Comparison of ENCODE assay signal across 8 mouse cellular contexts in genomic region chr12:117345088-117345977, GRCm38 (mm10).
DNase-seq lines count a peak whose midpoint lies in the region; ATAC-seq lines count a peak whose summit lies in the region.

No protein-coding gene starts in this region.

- H3K9ac ChIP-seq in kidney, embryonic 15.5 days: no peak overlapping the region
- H3K9ac ChIP-seq in forebrain, embryonic 12.5 days: no peak overlapping the region
- H3K9ac ChIP-seq in midbrain, embryonic 14.5 days (replicated peaks; ENCODE audit: low read length): peak overlapping the region; percentile 43

- no peak overlapping the region for H3K27ac ChIP-seq in kidney, embryonic 15.5 days
- H3K27ac ChIP-seq in forebrain, embryonic 12.5 days: peak overlapping the region; percentile 91
- H3K27ac ChIP-seq in midbrain, embryonic 14.5 days (replicated peaks; ENCODE audit: low read depth, low read length): peak overlapping the region; percentile 97

- no peak overlapping the region for H3K4me3 ChIP-seq in kidney, embryonic 15.5 days (replicated peaks)
- H3K4me3 ChIP-seq in forebrain, embryonic 12.5 days (replicated peaks): peak overlapping the region; percentile 20
- peak overlapping the region; percentile 25 for H3K4me3 ChIP-seq in midbrain, embryonic 14.5 days (replicated peaks; ENCODE audit: low read depth, low read length)

- peak; percentile 61; the same call in 1 of the 2 replicates for ATAC-seq in kidney, embryonic 15.5 days (replicated peaks; ENCODE audit: low FRiP score)
- ATAC-seq in forebrain, embryonic 12.5 days (ENCODE audit: low FRiP score): peak; percentile 91
- peak; percentile 94 for ATAC-seq in midbrain, embryonic 14.5 days (ENCODE audit: low FRiP score, low TSS enrichment)

- intact Hi-C loops in gastrocnemius, postnatal 36 days (cut with DNase I): no loop called here

- DNase-seq in kidney, adult 8-10 months: no peak
- peak; percentile 75 for DNase-seq in layer of hippocampus, adult 9-10 months (ENCODE audit: low spot score)
- DNase-seq in midbrain, embryonic 14.5 days: peak; percentile 95
- DNase-seq in gastrocnemius, postnatal 36 days: no peak
- DNase-seq in gastrocnemius, postnatal 4 days (ENCODE audit: low spot score in 2 of 2): no peak
- no peak for DNase-seq in urinary bladder, postnatal 14 days (ENCODE audit: low spot score)

- H3K9me3 ChIP-seq in kidney, embryonic 15.5 days (replicated peaks): no peaks in the 10 kb centered on the region
- H3K9me3 ChIP-seq in forebrain, embryonic 12.5 days: no peaks in the 10 kb centered on the region
- no peaks in the 10 kb centered on the region for H3K9me3 ChIP-seq in midbrain, embryonic 14.5 days (ENCODE audit: control insufficient read depth, low read length)

- peaks cover 15% of the 10 kb centered on the region; the same call in 1 of the 2 replicates for H3K4me1 ChIP-seq in kidney, embryonic 15.5 days
- peaks cover 63% of the 10 kb centered on the region for H3K4me1 ChIP-seq in forebrain, embryonic 12.5 days
- H3K4me1 ChIP-seq in midbrain, embryonic 14.5 days (ENCODE audit: control insufficient read depth, insufficient read depth, low read length): peaks cover 61% of the 10 kb centered on the region

- H3K36me3 ChIP-seq in kidney, embryonic 15.5 days: no peaks in the 10 kb centered on the region
- H3K36me3 ChIP-seq in forebrain, embryonic 12.5 days (replicated peaks): no peaks in the 10 kb centered on the region
- H3K36me3 ChIP-seq in midbrain, embryonic 14.5 days (ENCODE audit: control insufficient read depth, insufficient read depth, low read length): no peaks in the 10 kb centered on the region

- H3K27me3 ChIP-seq in kidney, embryonic 15.5 days: no peaks in the 10 kb centered on the region
- H3K27me3 ChIP-seq in forebrain, embryonic 12.5 days: peaks cover 6% of the 10 kb centered on the region; the same call in 1 of the 2 replicates
- H3K27me3 ChIP-seq in midbrain, embryonic 14.5 days (ENCODE audit: control insufficient read depth, insufficient read depth, low read length): no peaks in the 10 kb centered on the region

- WGBS in kidney, embryonic 15.5 days: 29% methylated on average over 20 of the region's 20 CpGs
- 14% methylated on average over 20 of the region's 20 CpGs for WGBS in forebrain, embryonic 12.5 days
- 4% methylated on average over 20 of the region's 20 CpGs for WGBS in midbrain, embryonic 14.5 days

- peak overlapping the region; percentile 22 for H3K4me2 ChIP-seq in kidney, embryonic 15.5 days
- H3K4me2 ChIP-seq in forebrain, embryonic 12.5 days: peak overlapping the region; percentile 45
- peak overlapping the region; percentile 54 for H3K4me2 ChIP-seq in midbrain, embryonic 14.5 days (ENCODE audit: low read length)

Comparison
In these comparisons a context has a peak if more than half of its experiments do, and no peak if none do; other contexts are left out.
1. DNase-seq: peak in layer of hippocampus, adult 9-10 months (single experiment) and midbrain, embryonic 14.5 days (single experiment); none in kidney, adult 8-10 months (0 of 2), gastrocnemius, postnatal 36 days (0 of 2), gastrocnemius, postnatal 4 days (0 of 2) and urinary bladder, postnatal 14 days (single experiment).
2. Peak in every context shown above with its lines, with median percentiles within 50 percentile points of each other: ATAC-seq and H3K4me2 ChIP-seq.